Mouse (Mus musculus): ENCODE data around the gene Nr2e1. TPM values are rescaled to one million over a fixed set of nuclear protein-coding genes. Genes with fewer than 3 reads are reported as not detected.

Gene Nr2e1
- polyA plus RNA-seq, 1 experiment from 2014 or later = 0.08 TPM

- H3K9ac ChIP-seq = no peak overlapping the region
- H3K27me3 ChIP-seq (replicated peaks) = peaks cover 91% of the 10 kb centered on the region
- H3K4me3 ChIP-seq = peak overlapping the region; percentile 29; the same call in 1 of the 2 replicates
- 1% methylated on average over 22 of the region's 22 CpGs for WGBS
- H3K36me3 ChIP-seq = no peaks in the 10 kb centered on the region
- H3K9me3 ChIP-seq (replicated peaks) = no peaks in the 10 kb centered on the region
- peak overlapping the region; percentile 55 for H3K4me2 ChIP-seq
- ATAC-seq (ENCODE audit: insufficient number of reproducible peaks, low FRiP score) = no peak
- peaks cover 35% of the 10 kb centered on the region for H3K4me1 ChIP-seq (replicated peaks)
- H3K27ac ChIP-seq (ENCODE audit: poor library complexity, severe bottlenecking) = no peak overlapping the region
Measured at GRCm38 (mm10) chr10:42578698-42579474, 4.5 kb downstream of the Nr2e1 start.

GRCm38 (mm10) chr10:42578281-42578675, 5.2 kb downstream of the Nr2e1 start:
- peaks cover 91% of the 10 kb centered on the region for H3K27me3 ChIP-seq (replicated peaks)
- no peak overlapping the region for H3K9ac ChIP-seq
- ATAC-seq (ENCODE audit: insufficient number of reproducible peaks, low FRiP score) = no peak
- no peaks in the 10 kb centered on the region for H3K36me3 ChIP-seq
- H3K9me3 ChIP-seq (replicated peaks) = no peaks in the 10 kb centered on the region
- H3K4me1 ChIP-seq (replicated peaks) = peaks cover 29% of the 10 kb centered on the region
- WGBS = 2% methylated on average over 15 of the region's 15 CpGs
- no peak overlapping the region for H3K27ac ChIP-seq (ENCODE audit: poor library complexity, severe bottlenecking)
- H3K4me2 ChIP-seq = no peak overlapping the region
- no peak overlapping the region for H3K4me3 ChIP-seq

DNA sequence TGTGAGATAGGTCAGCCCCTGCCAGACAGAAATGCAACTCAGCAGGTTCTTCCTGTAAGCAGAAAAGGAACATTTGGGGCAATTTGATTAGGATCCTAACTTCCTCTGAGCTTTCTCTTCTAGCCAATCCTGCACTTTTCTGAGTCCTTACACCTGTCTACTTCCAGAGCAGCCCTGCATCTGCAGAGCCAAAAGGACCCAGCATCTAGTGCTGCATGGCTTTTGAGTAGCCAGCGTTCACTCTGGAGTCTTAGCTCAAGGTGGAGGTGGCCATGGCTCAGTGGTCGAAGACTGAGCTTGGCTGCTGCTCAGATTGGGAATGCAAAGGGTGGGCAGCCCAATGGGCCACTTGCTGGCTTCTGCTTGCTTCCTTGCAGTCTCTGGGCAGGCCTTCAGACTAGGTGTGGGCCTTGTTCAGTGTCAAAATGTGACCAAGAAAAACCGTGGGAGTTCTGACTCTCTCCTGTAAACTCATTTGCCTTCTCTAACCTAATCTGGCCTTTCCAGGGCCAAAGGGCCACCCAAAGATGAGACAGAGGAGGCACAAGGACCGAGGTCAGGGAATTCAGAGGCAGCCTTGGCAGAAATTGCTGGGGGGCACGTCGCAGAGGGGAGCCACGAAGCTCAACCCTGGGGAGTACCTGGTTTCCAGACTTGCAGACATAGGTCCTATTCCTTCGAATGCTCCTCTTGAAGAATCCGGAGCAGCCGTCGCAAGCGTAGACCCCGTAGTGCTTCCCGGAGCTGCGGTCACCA, 5.7 kb downstream of the Nr2e1 start:
- Histone ChIP-seq H3K4me1 (replicated peaks) (peaks cover 26% of the 10 kb centered on the region), H3K36me3 (no peaks in the 10 kb centered on the region), H3K27me3 (replicated peaks) (peaks cover 91% of the 10 kb centered on the region), H3K4me2 (no peak overlapping the region), H3K9me3 (replicated peaks) (no peaks in the 10 kb centered on the region), H3K9ac (no peak overlapping the region), H3K27ac (ENCODE audit: poor library complexity, severe bottlenecking) (no peak overlapping the region), H3K4me3 (no peak overlapping the region)
- 3% methylated on average over 15 of the region's 15 CpGs for WGBS
- ATAC-seq (ENCODE audit: insufficient number of reproducible peaks, low FRiP score) = no peak

- Histone ChIP-seq H3K9ac (no peak overlapping the region), H3K4me1 (replicated peaks) (peaks cover 9% of the 10 kb centered on the region), H3K4me2 (no peak overlapping the region), H3K27ac (ENCODE audit: poor library complexity, severe bottlenecking) (no peak overlapping the region), H3K36me3 (no peaks in the 10 kb centered on the region), H3K9me3 (replicated peaks) (0 out of 2 replicates have a peak, but pooled peaks cover 2% of the 10 kb centered on the region), H3K4me3 (no peak overlapping the region), H3K27me3 (replicated peaks) (peaks cover 92% of the 10 kb centered on the region)
- WGBS = 4% methylated on average over 10 of the region's 10 CpGs
- ATAC-seq (ENCODE audit: insufficient number of reproducible peaks, low FRiP score) = no peak
Measured at GRCm38 (mm10) chr10:42574639-42575038, 8.8 kb downstream of the Nr2e1 start.

DNA sequence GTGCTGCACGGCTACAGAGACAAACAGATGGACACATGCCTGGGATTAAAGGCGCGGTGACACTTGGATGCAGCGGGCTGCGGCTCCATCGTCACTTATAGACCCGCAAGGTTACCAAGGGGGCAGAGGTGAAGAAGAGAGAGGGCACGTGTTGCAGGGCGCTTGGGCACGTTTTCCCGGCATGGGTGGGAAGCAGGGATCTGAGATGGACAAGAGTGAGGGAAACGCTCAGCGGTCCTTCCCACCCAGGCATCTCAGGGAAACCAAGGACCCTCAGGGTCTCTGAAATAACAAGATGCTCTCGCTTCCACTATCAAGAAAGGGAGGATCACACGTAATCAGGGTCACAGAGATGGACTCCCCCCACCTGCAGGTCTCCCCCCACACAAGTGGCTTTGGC, 10.5 kb downstream of the Nr2e1 start:
- Histone ChIP-seq H3K9me3 (replicated peaks) (0 out of 2 replicates have a peak, but pooled peaks cover 2% of the 10 kb centered on the region), H3K4me2 (peak overlapping the region; percentile 35; the same call in 1 of the 2 replicates), H3K4me3 (peak overlapping the region; percentile 20; the same call in 1 of the 2 replicates), H3K4me1 (replicated peaks) (peaks cover 4% of the 10 kb centered on the region; the same call in 1 of the 2 replicates), H3K27me3 (replicated peaks) (peaks cover 90% of the 10 kb centered on the region), H3K36me3 (no peaks in the 10 kb centered on the region), H3K9ac (no peak overlapping the region), H3K27ac (ENCODE audit: poor library complexity, severe bottlenecking) (no peak overlapping the region)
- no peak for ATAC-seq (ENCODE audit: insufficient number of reproducible peaks, low FRiP score)
- 2% methylated on average over 15 of the region's 15 CpGs for WGBS

GRCm38 (mm10) chr10:42572567-42572966, 10.9 kb downstream of the Nr2e1 start:
- no peak overlapping the region for H3K27ac ChIP-seq (ENCODE audit: poor library complexity, severe bottlenecking)
- no peaks in the 10 kb centered on the region for H3K36me3 ChIP-seq
- 0 out of 2 replicates have a peak, but pooled peaks cover 2% of the 10 kb centered on the region for H3K9me3 ChIP-seq (replicated peaks)
- peak overlapping the region; percentile 35 for H3K4me2 ChIP-seq
- H3K4me3 ChIP-seq = peak overlapping the region; percentile 20; the same call in 1 of the 2 replicates
- no peak overlapping the region for H3K9ac ChIP-seq
- ATAC-seq (ENCODE audit: insufficient number of reproducible peaks, low FRiP score) = no peak
- H3K27me3 ChIP-seq (replicated peaks) = peaks cover 89% of the 10 kb centered on the region
- 3% methylated on average over 20 of the region's 20 CpGs for WGBS
- H3K4me1 ChIP-seq (replicated peaks) = peaks cover 4% of the 10 kb centered on the region; the same call in 1 of the 2 replicates

DNA sequence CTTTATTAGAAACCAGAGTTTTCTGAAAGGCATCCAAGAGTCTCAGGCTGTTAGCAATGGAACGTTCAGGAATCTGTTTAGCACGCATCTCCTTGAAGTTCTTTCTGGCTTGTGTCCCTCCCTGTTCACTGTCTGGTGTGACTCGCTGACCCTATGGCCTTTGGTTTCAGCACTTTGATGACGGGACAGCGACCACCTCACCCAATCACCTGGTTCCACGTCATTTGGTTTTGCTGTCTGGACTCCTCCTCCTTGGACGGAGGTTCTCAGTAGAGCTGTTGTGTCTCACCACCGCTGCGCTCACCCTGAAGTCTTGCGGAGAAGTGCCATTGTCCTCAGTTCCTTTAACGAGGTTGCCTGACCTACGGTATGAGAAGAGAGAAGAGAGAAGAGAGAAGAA, 21.2 kb downstream of the Nr2e1 start:
- no peak overlapping the region for H3K27ac ChIP-seq (ENCODE audit: poor library complexity, severe bottlenecking)
- 1% methylated on average over 12 of the region's 12 CpGs for WGBS
- no peak overlapping the region for H3K4me2 ChIP-seq
- H3K4me3 ChIP-seq = no peak overlapping the region
- no peak overlapping the region for H3K9ac ChIP-seq
- H3K4me1 ChIP-seq (replicated peaks) = no peaks in the 10 kb centered on the region
- peaks cover 47% of the 10 kb centered on the region for H3K27me3 ChIP-seq (replicated peaks)
- ATAC-seq (ENCODE audit: insufficient number of reproducible peaks, low FRiP score) = no peak
- no peaks in the 10 kb centered on the region; the same call in 1 of the 2 replicates for H3K9me3 ChIP-seq (replicated peaks)
- no peaks in the 10 kb centered on the region for H3K36me3 ChIP-seq

GRCm38 (mm10) chr10:42559581-42560200, 23.7 kb downstream of the Nr2e1 start:
- no peak for ATAC-seq (ENCODE audit: insufficient number of reproducible peaks, low FRiP score)
- WGBS = 67% methylated on average over 5 of the region's 5 CpGs

GRCm38 (mm10) chr10:42546507-42546906, 36.9 kb downstream of the Nr2e1 start:
- Histone ChIP-seq H3K4me3 (no peak overlapping the region), H3K27me3 (replicated peaks) (no peaks in the 10 kb centered on the region), H3K27ac (ENCODE audit: poor library complexity, severe bottlenecking) (no peak overlapping the region), H3K4me2 (no peak overlapping the region), H3K36me3 (no peaks in the 10 kb centered on the region), H3K9me3 (replicated peaks) (no peaks in the 10 kb centered on the region), H3K4me1 (replicated peaks) (no peaks in the 10 kb centered on the region), H3K9ac (no peak overlapping the region)
- peak; percentile 95 for ATAC-seq (ENCODE audit: insufficient number of reproducible peaks, low FRiP score)
- WGBS = 81% methylated on average over 3 of the region's 3 CpGs

More at GRCm38 (mm10) chr10:42559581-42560200, 23.7 kb downstream of the Nr2e1 start:
- Histone ChIP-seq H3K9ac (no peak overlapping the region), H3K36me3 (no peaks in the 10 kb centered on the region), H3K4me2 (no peak overlapping the region), H3K27me3 (replicated peaks) (peaks cover 26% of the 10 kb centered on the region), H3K4me1 (replicated peaks) (no peaks in the 10 kb centered on the region), H3K9me3 (replicated peaks) (no peaks in the 10 kb centered on the region; the same call in 1 of the 2 replicates), H3K4me3 (no peak overlapping the region), H3K27ac (ENCODE audit: poor library complexity, severe bottlenecking) (no peak overlapping the region)

DNA sequence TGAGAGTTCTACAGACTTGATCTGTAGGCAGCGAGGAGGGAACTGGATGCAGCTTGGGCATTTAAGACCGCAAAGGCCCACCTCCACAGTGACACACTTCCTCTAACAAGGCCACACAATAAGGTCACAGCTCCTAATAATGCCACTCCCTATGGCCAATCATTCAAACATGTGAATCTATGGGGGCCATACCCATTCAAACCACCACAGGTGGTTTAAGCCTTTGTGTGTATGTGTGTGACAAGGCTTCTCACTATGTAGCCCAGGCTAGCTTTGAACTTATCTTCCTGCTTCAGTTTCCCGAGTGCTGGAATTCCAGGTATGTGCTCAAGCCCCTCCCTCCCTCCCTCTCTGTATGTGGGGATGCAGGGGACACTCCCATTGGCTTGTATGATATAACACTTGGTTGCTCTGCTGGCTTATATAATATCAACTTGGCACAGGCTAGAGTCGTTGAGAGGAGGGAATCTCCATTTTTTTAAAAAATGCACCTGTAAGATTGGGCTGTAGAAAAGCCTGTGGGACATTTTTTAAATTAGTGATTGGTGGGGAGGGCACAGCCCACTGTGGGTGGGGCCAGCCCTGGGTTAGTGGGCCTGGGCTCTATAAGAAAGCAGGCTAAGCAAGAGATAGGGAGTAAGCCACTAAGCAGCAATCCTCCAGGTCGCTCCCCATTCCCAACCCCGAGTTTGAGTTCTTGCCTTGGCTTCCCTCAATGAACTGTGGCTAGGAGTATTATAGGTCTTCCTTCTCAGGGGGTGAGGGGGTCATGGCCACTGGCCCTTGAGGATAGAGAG, 37.5 kb downstream of the Nr2e1 start:
- no peak overlapping the region for H3K4me3 ChIP-seq
- H3K9me3 ChIP-seq (replicated peaks) = no peaks in the 10 kb centered on the region
- no peaks in the 10 kb centered on the region for H3K4me1 ChIP-seq (replicated peaks)
- WGBS = 69% methylated on average over 6 of the region's 6 CpGs
- H3K27ac ChIP-seq (ENCODE audit: poor library complexity, severe bottlenecking) = no peak overlapping the region
- no peak overlapping the region for H3K4me2 ChIP-seq
- no peak overlapping the region for H3K9ac ChIP-seq
- no peaks in the 10 kb centered on the region for H3K36me3 ChIP-seq
- peak; percentile 73 for ATAC-seq (ENCODE audit: insufficient number of reproducible peaks, low FRiP score)
- no peaks in the 10 kb centered on the region for H3K27me3 ChIP-seq (replicated peaks)
